Mouse (Mus musculus): ENCODE measurements at regions not wholly inside any gene's neighbourhood (a gene's known extent, or its start where the extent isn't known, plus 50 kb on each side); places are given as distances from the start of the nearest gene placed in this dataset.
"Not testable (repeated sequence)": the region's sequence is repeated elsewhere in the genome, so short reads cannot be mapped to it uniquely, and the experiment has no call there.

DNA sequence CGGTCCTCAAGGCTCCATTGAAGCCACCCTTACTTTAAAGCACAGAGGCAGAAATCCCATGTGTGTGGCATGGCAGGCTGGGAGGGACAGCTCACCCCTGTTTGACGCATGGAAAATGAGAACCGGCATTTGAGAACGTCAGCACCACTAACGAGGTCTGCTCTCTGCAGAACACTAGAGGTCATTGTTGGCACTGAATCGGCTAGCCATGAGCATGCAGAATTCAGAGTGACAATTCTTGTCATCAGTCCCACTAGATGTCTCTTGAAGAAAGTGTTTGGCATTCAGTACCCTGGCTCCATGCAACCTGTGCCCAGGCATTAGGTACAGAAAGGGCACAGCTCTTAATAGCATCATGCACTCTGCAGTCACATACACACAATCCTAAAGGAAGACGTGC lies 139.3 kb downstream of the Cand1 start:
- DNase-seq = peak in 1 of 2 experiments; percentile 21
- intact Hi-C loops (cut with DNase I) = loop anchor here (2.0 kb wide), 1 partner anchor 262 kb away; no protein-coding TSS in a partner anchor

GRCm38 (mm10) chr10:119099092-119099792 lies 140.6 kb downstream of the Cand1 start:
- intact Hi-C loops (cut with DNase I) = no loop called here

GRCm38 (mm10) chr10:119094166-119094565 lies 145.7 kb downstream of the Cand1 start:
- intact Hi-C loops (cut with DNase I) = no loop called here
- no peak for DNase-seq

More at GRCm38 (mm10) chr10:119099092-119099792, 140.6 kb downstream of the Cand1 start:
- no peak for DNase-seq

- intact Hi-C loops (cut with DNase I) = no loop called here
- DNase-seq = no peak
Measured at GRCm38 (mm10) chr10:119087886-119088285, 152.0 kb downstream of the Cand1 start.

- intact Hi-C loops (cut with DNase I) = no loop called here
- no peak for DNase-seq
Measured at GRCm38 (mm10) chr10:119087071-119087665, 152.7 kb downstream of the Cand1 start.

GRCm38 (mm10) chr10:119086450-119086849 lies 153.4 kb downstream of the Cand1 start:
- no peak for DNase-seq
- intact Hi-C loops (cut with DNase I) = no loop called here

GRCm38 (mm10) chr10:119083431-119083830 lies 156.4 kb downstream of the Cand1 start:
- DNase-seq = no peak
- intact Hi-C loops (cut with DNase I) = no loop called here

GRCm38 (mm10) chr10:119082861-119083260 lies 157.0 kb downstream of the Cand1 start:
- no peak for DNase-seq
- intact Hi-C loops (cut with DNase I) = no loop called here

GRCm38 (mm10) chr10:119081766-119082165 lies 158.1 kb downstream of the Cand1 start:
- intact Hi-C loops (cut with DNase I); DNase-seq: not testable (repeated sequence)

DNA sequence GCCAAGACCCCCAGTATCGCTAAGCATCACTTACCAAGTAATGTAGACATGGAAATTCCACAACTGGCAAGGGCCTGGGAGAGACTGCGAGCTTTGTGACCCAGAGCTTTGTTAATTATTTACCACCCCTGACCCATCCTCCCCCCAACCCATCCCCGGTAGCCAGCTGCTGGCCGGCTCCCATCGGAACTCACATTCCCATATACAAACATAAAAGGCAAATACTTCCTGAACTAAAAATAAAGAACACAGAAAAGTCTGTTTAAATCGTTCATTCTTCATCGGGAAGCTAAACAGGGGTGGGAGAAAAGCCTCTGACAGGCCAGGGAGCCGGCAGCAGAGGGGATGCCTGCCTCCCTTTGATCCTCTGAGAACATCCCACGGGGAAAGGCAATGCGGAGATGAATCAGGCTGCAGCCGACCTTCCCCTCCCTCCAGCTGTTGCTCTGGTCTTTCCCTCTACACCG lies 163.7 kb downstream of the Cand1 start:
- DNase-seq = no peak
- intact Hi-C loops (cut with DNase I) = loop anchor here (2.0 kb wide), 1 partner anchor 207 kb away; no protein-coding TSS in a partner anchor

DNA sequence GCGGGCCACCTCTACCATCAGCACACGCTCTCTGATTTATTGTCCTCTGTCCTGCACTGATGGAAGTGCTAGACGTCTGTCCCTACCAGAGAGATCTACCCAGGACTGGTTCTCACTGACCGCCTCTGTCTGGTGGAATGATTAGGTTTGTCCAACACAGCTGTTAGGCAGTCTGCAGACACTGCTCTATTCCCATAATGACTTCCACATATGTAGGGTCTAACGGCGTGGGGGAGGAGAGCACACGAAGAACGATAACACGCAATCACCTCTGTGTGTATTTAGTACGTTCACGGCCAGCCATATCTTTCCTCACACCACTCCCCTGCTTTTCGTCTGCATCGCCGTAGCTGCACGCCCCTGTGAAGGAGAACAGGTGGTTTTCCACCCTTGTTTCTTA lies 165.0 kb downstream of the Cand1 start:
- intact Hi-C loops (cut with DNase I) = no loop called here
- no peak for DNase-seq

DNA sequence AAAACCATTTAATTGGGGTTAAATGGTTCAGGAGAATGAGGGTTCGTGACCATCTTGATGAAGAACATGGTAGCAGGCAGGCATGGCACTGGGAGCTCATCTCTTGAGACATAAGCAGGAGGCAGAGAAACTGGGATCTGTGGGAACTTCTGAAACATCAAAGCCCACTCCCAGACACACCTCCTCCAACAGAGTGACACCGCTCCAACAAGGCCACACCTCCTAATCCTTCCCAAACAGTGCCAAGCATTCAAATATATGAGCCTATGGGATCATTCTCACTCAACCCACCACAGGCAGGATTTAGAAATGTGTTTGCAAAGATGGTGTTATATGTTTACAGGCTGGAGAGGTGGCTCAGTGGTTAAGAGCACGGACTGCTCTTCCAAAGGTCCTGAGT lies 165.9 kb downstream of the Cand1 start:
- intact Hi-C loops (cut with DNase I) = no loop called here
- no peak for DNase-seq

- DNase-seq = no peak
- intact Hi-C loops (cut with DNase I) = no loop called here
Measured at GRCm38 (mm10) chr10:119069410-119069809, 170.4 kb downstream of the Cand1 start.

- intact Hi-C loops (cut with DNase I) = no loop called here
- no peak for DNase-seq
Measured at GRCm38 (mm10) chr10:119067838-119068237, 172.0 kb downstream of the Cand1 start.

GRCm38 (mm10) chr10:119067366-119067765 lies 172.5 kb downstream of the Cand1 start:
- DNase-seq = no peak
- intact Hi-C loops (cut with DNase I) = no loop called here

- intact Hi-C loops (cut with DNase I) = no loop called here
- peak; percentile 69 to 80 for DNase-seq
Measured at GRCm38 (mm10) chr10:119065974-119066373, 173.9 kb downstream of the Cand1 start.

DNA sequence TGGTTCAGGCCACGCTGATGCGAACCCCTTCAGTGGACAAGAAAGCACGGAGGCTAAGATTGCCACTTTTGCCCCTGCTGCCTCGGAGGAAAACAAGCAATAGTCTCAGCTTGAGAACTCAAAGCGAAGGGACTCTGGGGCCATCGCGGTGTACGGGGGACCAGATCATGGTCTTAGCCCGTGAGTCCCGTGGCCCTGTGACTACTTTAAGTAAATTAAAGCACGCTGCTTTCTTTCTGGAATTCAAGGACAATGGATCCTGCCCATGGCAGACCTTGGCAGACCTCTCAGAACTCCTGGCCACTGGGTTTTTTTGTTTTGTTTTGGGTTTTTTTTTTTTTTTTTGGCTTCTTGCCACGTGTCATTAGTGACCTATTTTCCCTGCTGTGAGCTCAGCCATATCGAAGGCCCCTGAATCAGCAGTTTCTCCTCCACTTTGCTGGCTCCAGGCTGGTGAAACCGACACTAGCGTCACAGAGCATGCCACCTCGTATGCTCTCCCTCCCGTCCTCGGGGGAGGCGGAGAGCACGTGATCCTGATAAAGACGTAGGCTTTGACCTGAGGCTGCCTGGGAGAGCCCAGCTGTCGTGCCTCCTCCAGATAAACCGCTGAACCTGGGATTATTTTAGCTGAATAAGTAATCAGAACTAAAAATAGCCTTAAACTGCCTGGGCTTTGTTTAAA lies 174.6 kb downstream of the Cand1 start:
- intact Hi-C loops (cut with DNase I) = no loop called here
- DNase-seq = peak; percentile 59 to 70

DNA sequence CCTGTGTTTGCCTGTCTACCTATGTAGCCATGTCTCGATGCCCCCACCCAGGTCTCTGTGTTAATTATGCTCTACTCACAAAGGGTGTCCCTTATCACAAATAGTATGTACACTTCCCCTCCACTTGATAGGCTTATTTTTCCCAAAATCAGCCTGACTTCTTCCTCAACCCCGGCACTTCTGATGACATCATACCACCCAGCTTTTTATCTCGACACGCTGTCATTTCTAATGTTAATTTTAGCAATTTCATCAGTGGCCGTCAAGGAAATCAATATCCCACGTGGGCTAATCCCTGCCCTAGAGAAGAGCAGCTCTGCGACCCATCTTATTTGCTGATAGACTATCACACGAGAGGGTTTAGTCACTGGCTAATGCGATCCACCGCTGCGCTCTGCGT lies 175.6 kb downstream of the Cand1 start:
- no peak for DNase-seq
- intact Hi-C loops (cut with DNase I) = loop anchor here (5.0 kb wide), 1 partner anchor 197 kb away; no protein-coding TSS in a partner anchor

DNA sequence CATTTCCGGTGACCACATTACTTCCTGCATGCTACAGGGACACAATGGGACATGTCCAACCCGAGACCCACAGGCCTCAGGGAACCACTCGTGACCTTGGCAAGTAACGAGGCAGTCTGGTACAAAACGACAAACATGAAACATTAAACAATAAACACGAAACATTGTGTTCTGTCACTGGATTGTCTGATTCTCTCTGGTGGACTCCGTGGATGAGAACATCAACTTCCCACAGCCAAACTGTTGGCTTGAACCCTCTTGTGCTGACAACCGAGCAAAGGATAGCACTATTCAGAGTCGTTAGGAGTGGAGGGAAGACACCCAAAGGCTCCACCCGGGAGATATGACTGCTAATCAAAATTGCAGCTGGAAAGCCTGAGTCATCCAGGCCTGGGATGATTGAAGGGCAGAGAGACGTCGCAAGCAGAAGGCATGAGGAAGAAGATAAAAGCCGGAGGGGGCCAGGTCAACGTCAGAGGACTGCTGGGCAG lies 176.6 kb downstream of the Cand1 start:
- DNase-seq = no peak
- intact Hi-C loops (cut with DNase I) = loop anchor here (5.0 kb wide), 1 partner anchor 196 kb away; no protein-coding TSS in a partner anchor

DNA sequence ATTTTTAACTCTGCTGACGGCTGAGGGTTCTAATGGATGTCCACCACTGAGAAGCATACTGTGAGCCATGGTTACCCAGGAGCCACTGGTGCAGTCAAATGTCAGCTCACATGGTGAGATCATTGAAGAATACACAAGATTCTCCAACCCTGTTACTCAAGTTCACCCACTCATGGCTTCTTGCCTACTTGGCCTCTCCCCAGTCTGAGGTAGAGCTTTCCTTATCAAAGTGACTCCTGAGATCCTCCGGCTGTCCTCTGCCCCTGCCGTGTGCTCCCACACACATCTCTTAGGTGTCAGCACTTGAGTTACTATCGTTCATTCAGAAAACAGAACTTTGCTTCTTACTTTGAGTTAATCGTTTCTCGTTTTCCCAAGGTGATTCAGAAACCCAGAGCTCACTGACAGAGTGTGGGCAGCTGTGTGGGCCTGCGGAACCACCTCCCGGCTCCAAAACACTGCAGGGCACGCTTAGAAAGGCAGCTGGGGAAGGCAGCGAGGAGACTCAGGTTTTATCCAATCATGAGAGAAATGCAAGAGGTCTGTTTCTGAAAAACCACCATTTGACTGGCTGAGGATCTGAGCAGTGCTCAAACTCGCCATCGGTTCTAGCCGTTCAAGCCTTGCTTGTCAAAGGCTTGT lies 177.8 kb downstream of the Cand1 start:
- intact Hi-C loops (cut with DNase I) = loop anchor here (5.0 kb wide), 1 partner anchor 195 kb away; no protein-coding TSS in a partner anchor
- no peak for DNase-seq
